Mouse (Mus musculus) gastrocnemius, postnatal 4 days (tissue): ENCODE results near the gene Cyp3a44. TPM values are rescaled to one million over a fixed set of nuclear protein-coding genes. Genes with fewer than 3 reads are reported as not detected.
"Not testable (repeated sequence)": the region's sequence is repeated elsewhere in the genome, so short reads cannot be mapped to it uniquely, and the experiment has no call there.

Experiments used
- DNase-seq, 2 experiments: peaks; one replicate each; pipeline ENCODE4 v3.0.0; 2021 to 2022; ENCODE audit warnings: low spot score in 2 of 2, mixed read lengths in 2 of 2
- long read RNA-seq, 2 experiments: library from polyadenylated mRNA; stranded (forward); transcript quantifications; one replicate each; pipeline ENCODE4 v2.0.0; 2021
- total RNA-seq, 2 experiments: library from RNA; stranded (reverse); gene quantifications; 2 replicates each; pipeline ENCODE4 v1.2.3; 2021

The Cyp3a44 gene
- under 1 TPM in 1 of 2 experiments, not detected in 1; 0.34 TPM for total RNA-seq
- long read RNA-seq, experiment 1 = 0 reads
- long read RNA-seq, experiment 2 = 0 reads

DNA sequence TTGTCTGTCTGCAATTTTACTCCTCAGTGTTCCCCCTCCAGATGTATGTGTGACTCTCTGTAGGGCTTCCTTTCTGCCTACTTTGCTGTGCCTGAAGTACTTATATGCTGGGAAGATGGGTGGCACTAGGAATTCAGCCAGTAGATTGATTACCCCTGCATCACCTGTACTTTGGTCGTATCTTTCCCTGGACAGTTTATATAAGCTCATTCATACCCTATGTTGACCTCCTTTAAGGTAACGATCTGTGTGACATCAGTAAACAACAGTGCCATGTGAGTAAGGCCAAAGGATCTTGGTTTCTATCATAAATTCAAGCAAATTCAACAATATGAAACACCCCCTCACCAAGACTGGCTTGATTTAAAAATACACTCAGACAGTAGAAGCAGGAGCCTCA lies at the start of gene Cyp3a44:
Cyp3a44 (minus strand) TSS at position 79 of the 400 bp plus-strand sequence.
- DNase-seq = not testable (repeated sequence)

- DNase-seq = not testable (repeated sequence)
These were observed 5.4 kb downstream of the Cyp3a44 start for GRCm38 (mm10) chr5:145800229-145800628.

DNA sequence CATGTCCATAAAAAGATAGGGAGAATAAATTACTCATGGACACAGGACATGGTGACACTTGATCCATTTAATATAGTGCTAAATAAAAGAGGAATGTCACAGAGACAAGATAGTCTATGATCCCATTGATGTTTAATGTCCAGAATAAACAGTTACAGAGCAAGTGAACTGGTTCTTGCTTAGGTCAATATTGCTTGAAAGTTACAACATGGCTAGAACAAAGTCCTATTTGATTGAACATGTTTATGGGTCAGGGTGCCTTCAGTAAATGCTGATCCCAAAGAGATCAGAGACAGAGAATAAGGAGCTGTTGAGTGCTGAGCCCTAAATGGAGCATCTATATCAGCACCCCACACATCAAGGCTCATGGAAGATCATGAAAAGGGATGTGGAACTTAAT lies 12.4 kb downstream of the Cyp3a44 start:
- not testable (repeated sequence) for DNase-seq

GRCm38 (mm10) chr5:145737512-145737911 lies 68.2 kb downstream of the Cyp3a44 start:
- DNase-seq = not testable (repeated sequence)

Other genes starting within 250 kb of the Cyp3a44 start
- gene Cyp3a41b, start 221.1 kb downstream of the Cyp3a44 start, total RNA-seq = not detected
- under 1 TPM in 1 of 2 experiments, not detected in 1; 0.41 TPM for gene Cyp3a41a, start 85.7 kb downstream of the Cyp3a44 start, total RNA-seq
- gene Cyp3a11, start 74.1 kb upstream of the Cyp3a44 start, total RNA-seq = 1 to 10 TPM in 1 of 2 experiments, not detected in 1; 1.1 TPM
- gene Cyp3a25, start 203.7 kb upstream of the Cyp3a44 start, total RNA-seq = under 1 TPM in 1 of 2 experiments, not detected in 1; 0.52 TPM